Mouse (Mus musculus) gastrocnemius, adult 2 months (tissue): ENCODE measurements around the gene Fam129a. TPM values are rescaled to one million over a fixed set of nuclear protein-coding genes. Genes with fewer than 3 reads are reported as not detected.

Experiments
- DNase-seq: peaks from one replicate; pipeline ENCODE4 v3.0.0; 2022
- H3K27ac ChIP-seq: fragments of 200-600 bp; 2 replicates; pipeline ENCODE4 v1.8.1; 2022; ENCODE audit warnings: mild to moderate bottlenecking
- H3K4me3 ChIP-seq: fragments of 200-600 bp; 2 replicates; pipeline ENCODE4 v1.8.1; 2022; ENCODE audit warnings: mild to moderate bottlenecking, moderate library complexity
- CTCF ChIP-seq: fragments of 200-600 bp; IDR thresholded peaks from 2 replicates; pipeline ENCODE4 v1.8.1; 2022; ENCODE audit warnings: antibody characterized with exemption, mild to moderate bottlenecking, moderate library complexity
- intact Hi-C: fragments of 180-260 bp; cut with DNase I; formaldehyde crosslinking; loops from one replicate; pipeline ENCODE4 v1.15.1; 2025
- total RNA-seq, 2 experiments: library from RNA; stranded (reverse); gene quantifications; 2 replicates each; pipeline ENCODE4 v1.2.3; 2021

The Fam129a gene
- total RNA-seq, 2 experiments from 2014 or later: 7.9 to 10.2 TPM

DNA sequence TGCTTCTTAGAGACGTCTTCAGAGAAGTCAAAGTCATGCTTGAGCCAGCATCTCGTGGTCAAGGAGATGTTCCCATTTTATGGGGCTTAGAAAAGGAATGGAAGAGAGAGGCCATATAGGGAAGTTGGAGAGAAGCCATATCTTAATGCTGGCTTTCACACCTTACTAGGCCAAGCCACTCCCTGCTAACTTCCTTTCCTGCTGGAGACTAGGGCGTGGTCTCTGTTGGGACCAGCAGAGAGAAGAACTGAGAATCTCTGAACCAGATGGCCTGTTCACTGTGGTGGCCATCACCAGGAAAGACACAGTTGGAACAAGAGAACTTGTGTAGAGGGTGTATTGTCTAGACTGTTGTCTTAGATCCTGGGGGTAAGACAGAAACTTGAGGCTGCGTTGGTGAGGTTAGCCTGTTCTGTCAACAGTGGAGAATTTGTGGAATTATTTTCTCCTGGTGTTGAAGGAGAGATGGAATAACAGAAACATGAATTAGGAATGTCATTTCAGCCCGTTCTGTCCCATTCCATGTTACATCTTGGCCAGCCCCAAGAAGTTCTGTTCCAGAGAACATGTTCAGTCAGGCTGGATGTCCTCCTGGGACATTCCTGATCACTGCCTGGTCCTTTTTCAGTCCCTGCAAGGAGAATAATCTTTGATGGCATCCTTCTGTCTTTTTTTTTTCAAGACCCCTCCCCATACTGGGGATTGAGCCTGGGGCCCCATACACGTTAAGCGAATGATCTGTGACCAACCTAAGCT, 90.9 kb downstream of the Fam129a start:
- Histone ChIP-seq H3K4me3 (no peak overlapping the region), H3K27ac (peak overlapping the region; percentile 61)
- no peak for TF ChIP-seq CTCF

DNA sequence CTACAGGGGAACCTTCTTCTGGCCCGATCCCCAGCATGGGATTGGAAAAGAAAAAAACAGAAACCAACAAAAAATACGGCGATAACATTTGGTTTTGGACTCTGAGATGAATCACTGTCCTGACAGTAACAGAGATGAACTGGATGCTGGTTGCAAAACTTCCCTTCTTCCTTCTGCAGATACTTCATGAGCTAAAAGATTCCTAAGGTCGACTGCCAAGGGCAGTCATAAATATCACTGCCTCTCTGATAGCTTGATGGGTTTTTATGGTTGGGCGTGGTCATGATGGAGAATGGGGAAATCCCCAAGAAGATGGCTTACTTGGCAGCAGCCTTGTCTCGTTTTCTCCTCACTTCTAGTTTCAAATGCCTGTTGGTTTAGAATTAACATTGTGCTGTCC, 92.0 kb downstream of the Fam129a start:
- Histone ChIP-seq H3K4me3 (no peak overlapping the region), H3K27ac (peak overlapping the region; percentile 61)
- intact Hi-C loops: no loop called here
- no peak for TF ChIP-seq CTCF
- DNase-seq: no peak

More for the DNA sequence above, 90.9 kb downstream of the Fam129a start:
- DNase-seq: no peak
- intact Hi-C loops: no loop called here

DNA sequence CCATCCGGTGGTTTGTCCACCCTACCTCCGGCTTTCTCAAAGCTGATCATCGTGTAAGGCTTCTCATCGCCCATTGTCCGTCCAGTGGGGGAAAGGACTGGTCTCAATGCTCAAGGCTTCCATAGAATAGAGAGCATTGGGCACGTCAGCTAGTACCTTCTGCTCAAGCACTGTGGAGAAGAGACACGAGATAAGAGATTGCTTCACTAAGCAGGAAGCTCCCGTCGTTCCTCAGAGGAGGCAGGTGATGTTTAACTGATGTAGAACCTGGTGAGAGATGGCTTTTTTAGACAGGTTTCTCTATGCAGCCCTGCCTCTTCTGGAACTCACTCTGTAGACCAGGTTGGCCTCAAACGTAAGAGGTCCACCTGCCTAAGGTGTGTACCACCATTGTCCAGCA, 93.4 kb downstream of the Fam129a start:
- no peak overlapping the region for H3K27ac ChIP-seq

DNA sequence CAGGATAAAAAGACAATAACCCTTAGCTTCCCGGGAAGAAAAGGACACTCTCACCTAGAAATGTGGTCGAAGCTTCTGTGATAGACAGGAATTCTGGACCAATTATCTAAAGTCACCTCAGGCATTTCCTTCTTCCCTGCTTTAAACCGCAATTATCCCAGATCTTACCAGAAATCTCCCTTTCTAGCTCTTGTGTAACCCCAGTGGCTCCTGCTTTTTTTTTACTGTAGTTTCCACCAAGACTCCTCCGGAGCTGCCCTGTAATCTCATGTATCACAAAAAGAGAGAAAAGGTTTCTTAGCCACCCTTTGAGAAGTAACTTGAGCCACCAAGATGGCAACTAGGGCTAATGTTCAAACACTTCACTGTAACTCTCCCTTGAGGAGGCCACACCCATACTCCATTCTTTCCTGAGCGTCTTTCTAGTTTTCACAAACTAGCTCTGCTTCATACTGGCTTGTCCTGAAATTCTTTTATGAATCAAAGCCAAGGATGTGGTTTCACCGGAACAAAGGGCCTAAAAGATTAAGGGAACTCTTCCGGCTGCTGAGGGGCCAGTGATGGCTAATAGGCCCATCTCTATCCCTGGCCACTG, 93.9 kb downstream of the Fam129a start:
- intact Hi-C loops: no loop called here
- no peak overlapping the region for H3K27ac ChIP-seq
- DNase-seq: no peak
- TF ChIP-seq CTCF: no peak
- H3K4me3 ChIP-seq: no peak overlapping the region

More for the DNA sequence above, 93.4 kb downstream of the Fam129a start:
- no peak for DNase-seq
- TF ChIP-seq CTCF: no peak
- intact Hi-C loops: no loop called here
- H3K4me3 ChIP-seq: no peak overlapping the region

DNA sequence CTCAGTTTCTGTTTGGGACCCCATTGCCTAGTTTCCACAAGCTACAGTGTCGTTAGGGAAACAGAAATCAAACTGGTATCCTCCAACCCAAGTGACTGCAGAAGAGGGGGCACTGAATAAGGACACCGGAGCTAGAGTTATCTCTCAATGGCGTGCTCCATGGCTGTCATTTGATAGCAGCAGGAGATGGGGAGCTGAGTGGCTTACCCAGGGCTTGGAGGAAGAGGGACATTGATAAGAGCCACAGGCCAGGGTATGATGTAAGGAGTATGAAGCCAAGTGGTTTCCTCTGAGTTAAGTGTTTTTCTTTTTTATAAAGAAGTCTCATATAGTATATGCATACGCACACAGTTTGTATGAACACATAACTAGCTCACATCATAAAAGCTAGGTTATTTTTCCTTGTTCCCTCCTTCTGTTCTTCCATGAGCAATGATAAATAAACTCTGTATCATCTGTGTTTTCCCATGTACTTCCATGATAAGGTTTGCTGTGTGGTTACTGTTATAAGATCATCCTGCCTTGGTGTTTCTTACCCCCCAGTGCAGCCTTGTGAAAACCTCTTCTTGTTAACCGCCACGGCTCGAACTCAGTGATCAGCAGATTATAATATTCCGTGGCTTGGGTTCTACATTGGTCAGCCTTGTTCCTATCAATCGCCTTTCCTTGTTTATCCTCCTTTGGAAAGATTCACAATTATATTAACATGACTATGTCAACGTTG, 96.5 kb downstream of the Fam129a start:
- DNase-seq: no peak
- Histone ChIP-seq H3K4me3 (no peak overlapping the region), H3K27ac (no peak overlapping the region)
- intact Hi-C loops: no loop called here
- TF ChIP-seq CTCF: no peak

DNA sequence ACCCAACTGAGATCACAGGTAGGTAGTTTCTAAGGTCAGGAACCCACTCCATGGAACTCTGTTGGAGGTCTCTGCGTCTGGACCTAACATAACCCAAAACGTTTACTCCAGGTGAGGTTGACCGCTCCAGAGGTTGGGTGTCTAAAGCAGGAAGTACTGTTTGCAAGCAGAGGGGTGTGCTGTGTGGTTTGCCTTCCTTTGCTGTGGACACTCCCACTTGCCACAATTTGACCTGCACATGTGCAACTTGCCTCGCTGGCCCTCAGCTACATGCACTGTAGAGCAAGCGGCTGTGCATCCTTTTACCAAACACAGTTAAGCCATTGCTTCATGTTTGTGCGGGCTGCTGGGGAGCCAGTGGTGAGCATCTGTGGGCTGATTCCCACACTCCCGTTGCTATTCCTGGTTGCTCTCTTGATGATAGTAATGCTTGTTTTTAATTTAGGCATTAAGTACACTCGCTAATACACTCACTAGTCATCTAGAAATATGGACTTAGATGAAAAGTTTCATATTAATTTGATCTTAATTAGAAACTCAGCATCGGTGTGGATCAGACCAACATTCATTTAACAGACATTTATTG, 99.1 kb downstream of the Fam129a start:
- H3K27ac ChIP-seq: no peak overlapping the region
- intact Hi-C loops: no loop called here
- no peak overlapping the region for H3K4me3 ChIP-seq
- no peak for TF ChIP-seq CTCF
- DNase-seq: no peak

DNA sequence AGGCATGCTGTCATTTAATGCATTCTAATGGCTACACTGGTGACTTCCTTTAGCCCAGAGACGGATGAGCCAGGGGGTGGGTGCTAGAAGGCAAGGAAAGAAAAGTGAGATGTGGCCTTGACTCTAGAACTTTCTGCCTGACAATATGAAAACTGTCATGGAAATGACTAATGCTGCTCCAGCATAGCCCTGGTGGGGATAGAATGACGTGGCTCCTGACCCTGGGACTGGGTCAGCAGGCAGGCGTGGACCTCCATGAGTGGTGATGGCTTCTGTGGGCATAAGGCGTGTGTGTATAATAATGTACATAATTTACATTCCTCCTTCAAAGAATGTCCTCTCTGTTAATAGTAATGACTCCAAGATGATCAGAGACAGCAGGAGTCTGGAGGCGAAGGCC, 104.7 kb downstream of the Fam129a start:
- H3K4me3 ChIP-seq: no peak overlapping the region
- TF ChIP-seq CTCF: no peak
- intact Hi-C loops: no loop called here
- no peak for DNase-seq
- no peak overlapping the region for H3K27ac ChIP-seq

DNA sequence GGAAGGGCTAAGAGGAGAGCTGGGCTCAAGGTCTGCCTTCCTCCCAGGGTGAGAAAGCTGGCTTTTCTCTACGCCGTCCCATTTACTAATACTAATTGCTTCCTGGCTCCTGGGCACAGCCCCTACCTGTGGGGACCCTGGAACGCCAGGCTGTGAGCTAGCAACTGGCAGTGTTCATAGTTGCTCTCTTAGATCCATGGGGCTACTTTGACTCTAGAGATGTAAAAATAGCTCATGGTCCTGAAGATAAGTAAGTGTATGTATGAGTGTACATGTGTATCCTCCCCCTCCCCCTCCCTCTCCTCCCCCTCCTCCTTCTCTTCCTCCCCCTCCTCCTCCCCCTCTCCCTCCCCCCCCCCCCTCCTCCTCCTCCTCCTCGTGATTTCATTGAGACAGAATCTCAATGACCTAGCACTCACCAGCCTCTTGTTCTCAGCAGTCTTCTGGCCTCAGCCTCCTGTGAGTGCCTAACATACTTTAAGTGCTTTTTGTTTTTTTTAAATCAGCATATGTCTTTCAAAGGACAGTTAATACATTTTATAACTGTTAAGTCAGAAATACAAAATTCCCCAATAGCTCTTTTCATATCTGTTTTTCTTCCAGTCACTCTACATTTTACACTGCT, 106.3 kb downstream of the Fam129a start:
- TF ChIP-seq CTCF: no peak
- H3K4me3 ChIP-seq: no peak overlapping the region
- intact Hi-C loops: no loop called here
- no peak for DNase-seq
- H3K27ac ChIP-seq: peak overlapping the region; percentile 69

DNA sequence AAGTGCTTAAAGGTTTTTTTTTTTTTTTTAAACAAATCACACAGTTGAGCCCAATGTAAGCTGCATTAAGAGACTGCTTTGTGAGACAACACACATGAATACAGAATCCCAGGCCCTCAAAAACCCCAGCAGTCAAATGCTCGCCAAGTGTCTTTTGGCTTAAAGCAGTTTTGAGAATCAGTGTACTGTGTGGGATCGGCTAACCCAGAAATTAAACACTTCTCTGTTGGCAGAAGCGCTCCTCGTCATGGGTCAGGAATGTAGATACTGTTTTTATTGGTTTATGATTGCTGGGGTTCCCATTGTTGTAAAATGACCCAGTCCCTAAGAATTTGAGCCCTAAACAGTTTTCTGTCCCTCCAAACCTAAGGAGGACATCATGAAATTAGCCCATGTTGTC, 107.0 kb downstream of the Fam129a start:
- intact Hi-C loops: no loop called here
- DNase-seq: peak; percentile 38
- Histone ChIP-seq H3K27ac (peak overlapping the region; percentile 69), H3K4me3 (no peak overlapping the region)
- no peak for TF ChIP-seq CTCF

DNA sequence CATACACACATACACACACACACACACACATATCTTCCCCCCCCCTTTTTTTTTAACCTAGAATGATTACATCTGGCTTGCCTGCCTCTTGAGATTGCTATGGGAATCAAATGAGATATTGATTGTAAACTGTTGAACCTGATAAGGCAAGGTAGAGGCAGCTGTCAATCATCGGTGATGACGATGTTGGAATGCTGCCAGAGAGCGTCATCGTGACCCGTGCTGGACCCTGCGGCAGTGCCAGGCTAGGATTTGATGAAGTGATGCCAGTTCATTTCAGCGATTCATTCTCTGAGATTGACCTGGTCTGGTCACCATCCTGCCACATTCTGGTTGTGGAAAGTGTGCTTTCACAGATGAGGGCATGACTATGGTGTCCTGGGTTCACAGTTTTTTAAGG, 108.2 kb downstream of the Fam129a start:
- intact Hi-C loops: no loop called here
- DNase-seq: no peak
- 0 out of 2 replicates have a peak overlapping the region, but pooled peaks have one; percentile 1 for H3K27ac ChIP-seq
- H3K4me3 ChIP-seq: no peak overlapping the region
- no peak for TF ChIP-seq CTCF

DNA sequence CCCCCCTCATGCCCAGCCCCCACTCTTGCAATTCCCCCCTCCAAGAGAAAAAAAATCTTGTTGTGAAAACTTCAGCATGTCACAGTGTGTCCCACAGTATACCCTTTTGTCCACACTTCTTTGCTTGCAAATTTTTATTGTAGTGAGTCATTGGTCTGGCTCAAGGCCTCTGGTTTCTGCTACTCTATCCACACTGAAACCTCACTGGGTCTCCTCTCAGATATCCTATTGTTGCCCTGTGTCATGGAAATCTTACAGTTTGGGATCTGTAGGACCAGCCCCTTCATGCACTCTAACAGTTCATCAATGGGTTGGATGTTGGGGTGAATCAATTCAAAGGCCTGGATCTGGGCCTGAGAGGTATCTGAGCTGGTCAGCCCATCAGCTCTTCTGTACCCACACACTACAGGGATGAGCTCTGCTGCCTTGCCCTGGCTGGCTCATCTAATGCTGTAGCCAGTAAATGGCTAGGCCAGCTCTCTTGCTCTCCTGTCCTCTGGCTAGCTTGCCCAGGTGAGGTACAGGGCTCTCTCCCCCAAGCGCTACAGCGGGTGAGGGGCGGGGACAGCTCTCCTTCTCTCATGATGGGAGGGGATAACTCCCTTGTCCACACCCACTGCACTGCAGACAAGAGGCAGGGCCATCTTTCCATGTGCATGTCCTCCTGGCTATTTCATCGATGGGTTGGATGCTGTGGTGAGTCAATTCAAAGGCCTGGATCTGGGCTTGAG, 109.1 kb downstream of the Fam129a start:
- peak overlapping the region; percentile 43; the same call in 1 of the 2 replicates for H3K27ac ChIP-seq
- intact Hi-C loops: no loop called here
- no peak for DNase-seq

DNA sequence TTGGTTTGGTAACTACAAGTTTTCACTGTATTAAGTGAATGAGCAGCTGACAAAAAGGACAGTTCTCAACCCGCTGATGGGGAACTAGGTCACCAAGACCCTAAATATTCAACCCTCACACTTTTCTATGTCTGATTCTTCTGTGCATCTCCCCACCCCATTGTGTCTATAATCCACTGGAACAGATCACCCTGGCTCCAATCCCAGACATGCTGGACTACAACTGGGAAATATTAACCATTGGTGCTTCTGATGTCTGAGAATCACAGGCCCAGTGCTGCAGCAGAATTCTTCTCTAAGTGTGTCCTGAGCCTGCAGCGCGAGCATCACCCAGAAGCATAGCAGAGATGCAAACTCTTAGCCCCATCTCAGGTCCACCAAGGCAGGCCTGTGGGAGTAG, 110.0 kb downstream of the Fam129a start:
- no peak for DNase-seq
- Histone ChIP-seq H3K27ac (no peak overlapping the region), H3K4me3 (no peak overlapping the region)
- intact Hi-C loops: no loop called here
- no peak for TF ChIP-seq CTCF

More for the DNA sequence above, 109.1 kb downstream of the Fam129a start:
- TF ChIP-seq CTCF: no peak
- no peak overlapping the region for H3K4me3 ChIP-seq
